Mouse (Mus musculus) brown adipose tissue, adult 24 weeks (tissue): ENCODE measurements around the gene Grb2. TPM values are rescaled to one million over a fixed set of nuclear protein-coding genes. Genes with fewer than 3 reads are reported as not detected.

Experiments used
- H3K27ac ChIP-seq: fragments of 200-500 bp; replicated peaks from 2 replicates; pipeline ENCODE4 v1.5.1; 2012; ENCODE audit warnings: low read depth, mild to moderate bottlenecking, low read length
- H3K4me1 ChIP-seq: fragments of 200-500 bp; 2 replicates; pipeline ENCODE4 v1.6.1; 2012; ENCODE audit warnings: low read length, mixed read lengths; ENCODE audit not compliant: control insufficient read depth, insufficient read depth, insufficient read length
- H3K4me3 ChIP-seq: fragments of 200-500 bp; 2 replicates; pipeline ENCODE4 v1.5.1; 2012; ENCODE audit warnings: low read depth, mild to moderate bottlenecking, low read length, moderate library complexity; ENCODE audit not compliant: insufficient read depth
- polyA plus RNA-seq: library from polyadenylated mRNA; stranded (reverse); fragments of >200 nt; gene quantifications from 2 replicates; pipeline ENCODE4 v1.2.4, GENCODE M21; 2012; ENCODE audit not compliant: missing spikeins, insufficient read depth, insufficient read length

Grb2 gene
- polyA plus RNA-seq, 1 experiment: 29.1 TPM

- Histone ChIP-seq H3K4me3 (no peak overlapping the region), H3K4me1 (peaks cover 3% of the 10 kb centered on the region), H3K27ac (no peak overlapping the region)
Measured at GRCm38 (mm10) chr11:115608421-115609399, 99.7 kb downstream of the Grb2 start.

GRCm38 (mm10) chr11:115606733-115607132, 101.7 kb downstream of the Grb2 start:
- H3K4me3 ChIP-seq: no peak overlapping the region
- H3K27ac ChIP-seq: no peak overlapping the region
- peaks cover 11% of the 10 kb centered on the region for H3K4me1 ChIP-seq

DNA sequence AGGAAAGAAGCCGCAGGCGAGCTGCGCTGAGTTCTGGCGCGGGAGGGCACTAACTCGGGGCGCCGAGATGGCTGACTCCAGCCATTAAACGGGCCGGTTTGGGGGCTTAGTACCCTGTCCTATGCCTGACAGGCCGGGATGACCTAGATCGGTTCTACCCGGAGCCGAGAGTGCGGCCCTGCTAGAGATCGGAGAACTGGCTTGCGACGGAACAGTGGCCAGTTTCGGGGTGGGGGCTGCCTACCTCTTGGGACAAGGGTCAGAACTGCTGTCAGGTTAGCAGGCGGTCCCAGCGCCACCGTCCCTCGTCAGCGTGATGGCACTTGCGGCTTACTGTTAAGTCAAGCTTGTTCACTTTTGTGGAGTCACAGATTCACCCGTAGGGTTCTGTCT, 104.1 kb downstream of the Grb2 start:
- peak overlapping the region; percentile 99 for H3K27ac ChIP-seq
- peaks cover 11% of the 10 kb centered on the region for H3K4me1 ChIP-seq

GRCm38 (mm10) chr11:115603476-115604303, 104.7 kb downstream of the Grb2 start, which contains the start of the genes Mrps7 and Gga3:
Mrps7 (plus strand) TSS chr11:115603925.
Gga3 (minus strand) TSS chr11:115604051.
- H3K4me3 ChIP-seq: peak within 1 kb of the TSS; percentile 88
- peak within 1 kb of the TSS; percentile 99 for H3K27ac ChIP-seq
- H3K4me1 ChIP-seq: peaks cover 11% of the 10 kb centered on the region

More for the DNA sequence above, 104.1 kb downstream of the Grb2 start:
- H3K4me3 ChIP-seq: peak overlapping the region; percentile 88

GRCm38 (mm10) chr11:115603128-115603475, 105.3 kb downstream of the Grb2 start:
- peak overlapping the region; percentile 88 for H3K4me3 ChIP-seq
- peaks cover 11% of the 10 kb centered on the region for H3K4me1 ChIP-seq
- H3K27ac ChIP-seq: peak overlapping the region; percentile 40

- H3K4me1 ChIP-seq: peaks cover 11% of the 10 kb centered on the region
- H3K27ac ChIP-seq: no peak overlapping the region
- H3K4me3 ChIP-seq: no peak overlapping the region
Measured at GRCm38 (mm10) chr11:115601174-115601573, 107.2 kb downstream of the Grb2 start.

DNA sequence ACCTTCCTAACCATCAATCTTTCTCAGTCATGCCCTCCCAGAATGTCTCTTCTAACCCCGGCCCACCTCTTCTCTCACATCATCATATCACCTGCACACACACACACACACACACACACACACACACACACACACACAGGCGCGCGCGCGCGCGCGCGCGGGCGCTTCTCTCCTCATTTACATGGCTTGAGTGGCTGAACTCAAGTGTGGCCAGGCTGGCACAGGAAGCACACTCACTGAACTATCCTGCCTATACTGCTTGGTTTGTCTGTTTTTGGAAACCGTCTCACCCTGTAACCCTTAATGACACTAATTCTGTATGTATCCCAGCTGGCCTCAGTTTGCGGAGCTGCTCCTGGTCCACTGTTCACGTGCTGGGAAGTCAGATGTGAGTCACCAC, 107.7 kb downstream of the Grb2 start:
- Histone ChIP-seq H3K4me1 (peaks cover 11% of the 10 kb centered on the region), H3K27ac (no peak overlapping the region), H3K4me3 (no peak overlapping the region)

GRCm38 (mm10) chr11:115599722-115600121, 108.7 kb downstream of the Grb2 start:
- Histone ChIP-seq H3K4me3 (no peak overlapping the region), H3K27ac (no peak overlapping the region), H3K4me1 (peaks cover 10% of the 10 kb centered on the region)

- no peak overlapping the region for H3K27ac ChIP-seq
- no peak overlapping the region for H3K4me3 ChIP-seq
- peaks cover 8% of the 10 kb centered on the region; the same call in 1 of the 2 replicates for H3K4me1 ChIP-seq
Measured at GRCm38 (mm10) chr11:115598309-115598708, 110.1 kb downstream of the Grb2 start.

DNA sequence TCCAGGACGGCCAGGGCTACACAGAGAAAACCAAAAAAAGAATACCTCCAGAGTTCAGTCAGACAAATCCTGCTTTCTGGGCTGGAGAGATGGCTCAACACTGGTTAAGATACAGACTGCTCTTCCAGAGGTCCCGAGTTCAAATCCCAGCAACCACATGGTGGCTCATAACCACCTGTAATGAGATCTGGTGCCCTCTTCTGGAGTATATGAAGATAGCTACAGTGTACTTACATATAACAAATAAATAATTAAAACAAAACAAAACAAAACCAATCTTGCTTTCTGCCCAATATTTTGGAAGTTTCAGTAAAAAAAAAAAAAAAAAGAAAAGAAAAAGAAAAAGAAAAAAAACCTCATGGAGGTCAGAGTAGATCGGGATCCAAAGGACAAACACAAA, 113.2 kb downstream of the Grb2 start:
- Histone ChIP-seq H3K4me3 (no peak overlapping the region), H3K27ac (no peak overlapping the region), H3K4me1 (no peaks in the 10 kb centered on the region)

Other genes starting within 250 kb of the Grb2 start
- not detected in 2 replicates for gene Slc16a5, start 246.1 kb downstream of the Grb2 start, polyA plus RNA-seq
- 4.1 TPM in 2 replicates for gene Armc7, start 232.9 kb downstream of the Grb2 start, polyA plus RNA-seq
- 19.1 and 20.9 TPM in 2 replicates for gene Nt5c, start 216.7 kb downstream of the Grb2 start, polyA plus RNA-seq
- gene Jpt1, start 194.2 kb downstream of the Grb2 start, polyA plus RNA-seq: 21.2 and 21.5 TPM in 2 replicates
- gene Sumo2, start 172.3 kb downstream of the Grb2 start, polyA plus RNA-seq: 310 and 336 TPM in 2 replicates
- gene Nup85, start 144.2 kb downstream of the Grb2 start, polyA plus RNA-seq: 12.4 and 15.7 TPM in 2 replicates
- 106 and 138 TPM in 2 replicates for gene Mrps7, start 104.7 kb downstream of the Grb2 start, polyA plus RNA-seq
- gene Gga3, start 104.5 kb downstream of the Grb2 start, polyA plus RNA-seq: 4.2 and 6.5 TPM in 2 replicates
- 120 and 127 TPM in 2 replicates for gene Mif4gd, start 95.6 kb downstream of the Grb2 start, polyA plus RNA-seq
- gene Slc25a19, start 80.3 kb downstream of the Grb2 start, polyA plus RNA-seq: 392 and 520 TPM in 2 replicates
- gene Tmem94, start 56.8 kb upstream of the Grb2 start, polyA plus RNA-seq: 18.0 and 23.0 TPM in 2 replicates
- 8.8 and 10.4 TPM in 2 replicates for gene Caskin2, start 105.0 kb upstream of the Grb2 start, polyA plus RNA-seq
- 6.1 and 6.8 TPM in 2 replicates for gene Tsen54, start 106.1 kb upstream of the Grb2 start, polyA plus RNA-seq
- gene Llgl2, start 115.5 kb upstream of the Grb2 start, polyA plus RNA-seq: 4.0 and 5.5 TPM in 2 replicates
- not detected in 2 replicates for gene Myo15b, start 149.8 kb upstream of the Grb2 start, polyA plus RNA-seq
- gene Smim5, start 191.4 kb upstream of the Grb2 start, polyA plus RNA-seq: not detected in 2 replicates
- gene Smim6, start 203.4 kb upstream of the Grb2 start, polyA plus RNA-seq: not detected in 2 replicates
- 10.0 and 12.0 TPM in 2 replicates for gene Sap30bp, start 224.7 kb upstream of the Grb2 start, polyA plus RNA-seq
- gene Recql5, start 224.9 kb upstream of the Grb2 start, polyA plus RNA-seq: 4.2 and 5.3 TPM in 2 replicates